Mouse (Mus musculus): ENCODE measurements at regions not wholly inside any gene's neighbourhood (a gene's known extent, or its start where the extent isn't known, plus 50 kb on each side); places are given as distances from the start of the nearest gene placed in this dataset.

- TF ChIP-seq POLR2A (IDR thresholded peaks at IDR 0.05; ENCODE audit: borderline replicate concordance, control insufficient read depth, low read depth, low read length) (no peak), CTCF (IDR thresholded peaks at IDR 0.05; ENCODE audit: control insufficient read depth, insufficient read depth, low read length) (no peak)
These were observed 72.0 kb upstream of the 4933415F23Rik start for GRCm38 (mm10) chr1:23174022-23174421.

Measured in bone marrow, adult 2 months (tissue).